ENCODE assay signal across 13 mouse cellular contexts in genomic region chr16:10527046-10527644, GRCm38 (mm10). TPM values are rescaled to one million over a fixed set of nuclear protein-coding genes. Genes with fewer than 3 reads are reported as not detected.
DNase-seq lines count a peak whose midpoint lies in the region; ATAC-seq and TF ChIP-seq lines count a peak whose summit lies in the region.
"Had no signal": no experiment of that assay in that cellular context is flagged by ENCODE, and none has a peak within 500 bp of the region (broad histone marks: within the 10 kb centered on the region; RNA-seq: fewer than 3 reads in every experiment).

No protein-coding gene starts in this region.

- no peak for TF ChIP-seq EP300 in stomach, postnatal 0 days (optimal IDR thresholded peaks at IDR 0.05)

- H3K4me3 ChIP-seq in forebrain, embryonic 13.5 days, result no peak overlapping the region
- H3K4me3 ChIP-seq in forebrain, embryonic 11.5 days (ENCODE audit: low read depth, low read length), result no peak overlapping the region
- no peak overlapping the region for H3K4me3 ChIP-seq in layer of hippocampus, adult 2 months
- no peak overlapping the region for H3K4me3 ChIP-seq in testis, adult 2 months (ENCODE audit: control insufficient read depth, low read depth, low read length)
- H3K4me3 ChIP-seq in stomach, postnatal 0 days (ENCODE audit: low read depth, low read length), result no peak overlapping the region
- H3K4me3 ChIP-seq: embryonic facial prominence, embryonic 15.5 days; heart, embryonic 10.5 days; liver, embryonic 15.5 days had no signal

- H3K27ac ChIP-seq in forebrain, embryonic 13.5 days, result no peak overlapping the region
- H3K27ac ChIP-seq in forebrain, embryonic 11.5 days (ENCODE audit: low read depth, low read length), result no peak overlapping the region
- H3K27ac ChIP-seq in layer of hippocampus, adult 2 months, result peak overlapping the region; percentile 20; the same call in 1 of the 2 replicates
- no peak overlapping the region for H3K27ac ChIP-seq in testis, adult 2 months (ENCODE audit: control insufficient read depth, insufficient read depth, low read depth, low read length)
- no peak overlapping the region for H3K27ac ChIP-seq in stomach, postnatal 0 days (replicated peaks)
- H3K27ac ChIP-seq: embryonic facial prominence, embryonic 15.5 days; heart, embryonic 10.5 days; liver, embryonic 15.5 days had no signal

- DNase-seq in forebrain, embryonic 11.5 days (ENCODE audit: low spot score), result no peak
- DNase-seq in layer of hippocampus, adult 2 months (ENCODE audit: low spot score in 2 of 2), result no peak
- no peak for DNase-seq in layer of hippocampus, postnatal 25 days (ENCODE audit: extremely low spot score in 1 of 2, low spot score in 1 of 2)
- no peak for DNase-seq in testis, postnatal 14 days (ENCODE audit: low spot score)
- no peak for DNase-seq in stomach, postnatal 0 days (ENCODE audit: low spot score)
- DNase-seq in spleen, postnatal 14 days (ENCODE audit: low spot score in 2 of 2), result no peak
- DNase-seq: adrenal gland, postnatal 14 days; kidney, postnatal 10 days had no signal

- H3K4me1 ChIP-seq in forebrain, embryonic 13.5 days, result no peaks in the 10 kb centered on the region
- H3K4me1 ChIP-seq in forebrain, embryonic 11.5 days (replicated peaks; ENCODE audit: control insufficient read depth, insufficient read depth, low read length), result no peaks in the 10 kb centered on the region
- H3K4me1 ChIP-seq in testis, adult 2 months (ENCODE audit: control insufficient read depth, insufficient read depth, low read length), result peaks cover 9% of the 10 kb centered on the region
- H3K4me1 ChIP-seq in stomach, postnatal 0 days (replicated peaks; ENCODE audit: control insufficient read depth, insufficient read depth), result no peaks in the 10 kb centered on the region
- H3K4me1 ChIP-seq: embryonic facial prominence, embryonic 15.5 days had no signal

- ATAC-seq in forebrain, embryonic 13.5 days, result peak; percentile 48; the same call in 1 of the 2 replicates
- no peak for ATAC-seq in forebrain, embryonic 11.5 days (replicated peaks; ENCODE audit: low FRiP score)
- ATAC-seq in stomach, postnatal 0 days (ENCODE audit: low FRiP score, low TSS enrichment), result no peak

- H3K36me3 ChIP-seq in forebrain, embryonic 13.5 days (ENCODE audit: poor library complexity, severe bottlenecking), result peaks cover 17% of the 10 kb centered on the region
- H3K36me3 ChIP-seq in forebrain, embryonic 11.5 days (ENCODE audit: control insufficient read depth, insufficient read depth, low read length), result no peaks in the 10 kb centered on the region
- H3K36me3 ChIP-seq in testis, adult 2 months (ENCODE audit: control insufficient read depth, insufficient read depth, low read length), result no peaks in the 10 kb centered on the region
- peaks cover 7% of the 10 kb centered on the region; the same call in 1 of the 2 replicates for H3K36me3 ChIP-seq in stomach, postnatal 0 days (ENCODE audit: control insufficient read depth, insufficient read depth, low read length)
- H3K36me3 ChIP-seq: liver, embryonic 15.5 days had no signal

- H3K9me3 ChIP-seq in forebrain, embryonic 13.5 days (replicated peaks), result no peaks in the 10 kb centered on the region
- no peaks in the 10 kb centered on the region for H3K9me3 ChIP-seq in forebrain, embryonic 11.5 days (ENCODE audit: control insufficient read depth, low read length)
- no peaks in the 10 kb centered on the region for H3K9me3 ChIP-seq in stomach, postnatal 0 days (ENCODE audit: control insufficient read depth, low read length)
- H3K9me3 ChIP-seq: embryonic facial prominence, embryonic 15.5 days; heart, embryonic 10.5 days; liver, embryonic 15.5 days had no signal

- H3K9ac ChIP-seq in forebrain, embryonic 13.5 days, result peak overlapping the region; percentile 26; the same call in 1 of the 2 replicates
- H3K9ac ChIP-seq in forebrain, embryonic 11.5 days (ENCODE audit: low read length), result no peak overlapping the region
- H3K9ac ChIP-seq in stomach, postnatal 0 days (ENCODE audit: low read length), result no peak overlapping the region
- H3K9ac ChIP-seq: embryonic facial prominence, embryonic 15.5 days; liver, embryonic 15.5 days had no signal

- H3K4me2 ChIP-seq in forebrain, embryonic 13.5 days, result no peak overlapping the region
- H3K4me2 ChIP-seq in forebrain, embryonic 11.5 days (ENCODE audit: low read depth, low read length, severe bottlenecking), result no peak overlapping the region
- H3K4me2 ChIP-seq in stomach, postnatal 0 days (replicated peaks; ENCODE audit: low read depth), result no peak overlapping the region
- H3K4me2 ChIP-seq: embryonic facial prominence, embryonic 15.5 days; liver, embryonic 15.5 days had no signal

- 75% methylated on average over 6 of the region's 6 CpGs for WGBS in forebrain, embryonic 13.5 days
- WGBS in forebrain, embryonic 11.5 days, result 84% methylated on average over 6 of the region's 6 CpGs
- WGBS in stomach, postnatal 0 days, result 75% methylated on average over 6 of the region's 6 CpGs

- no peaks in the 10 kb centered on the region for H3K27me3 ChIP-seq in forebrain, embryonic 13.5 days
- H3K27me3 ChIP-seq in forebrain, embryonic 11.5 days (ENCODE audit: control insufficient read depth, insufficient read depth, low read length), result no peaks in the 10 kb centered on the region
- no peaks in the 10 kb centered on the region for H3K27me3 ChIP-seq in testis, adult 2 months (ENCODE audit: control insufficient read depth, insufficient read depth, low read length)
- no peaks in the 10 kb centered on the region for H3K27me3 ChIP-seq in stomach, postnatal 0 days (ENCODE audit: control insufficient read depth, insufficient read depth, low read length)
- H3K27me3 ChIP-seq: embryonic facial prominence, embryonic 15.5 days; liver, embryonic 15.5 days had no signal

- no peak for TF ChIP-seq POLR2A in testis, adult 2 months (IDR thresholded peaks at IDR 0.05; ENCODE audit: control insufficient read depth, low read depth, low read length)

- peak; percentile 66 for TF ChIP-seq CTCF in layer of hippocampus, adult 2 months (conservative IDR thresholded peaks at IDR 0.05)
- 0 out of 2 replicates have a peak, but pooled peaks have one; percentile 18 for TF ChIP-seq CTCF in testis, adult 2 months (IDR thresholded peaks at IDR 0.05; ENCODE audit: control insufficient read depth, insufficient read depth, insufficient replicate concordance, low read depth, low read length)
- TF ChIP-seq CTCF in stomach, postnatal 0 days (IDR thresholded peaks at IDR 0.05; ENCODE audit: low read depth), result peak; percentile 33

RNA-seq across cellular contexts. Expression of gene Dexi, which starts 15.7 kb away (rescaled TPM):
- polyA plus RNA-seq in forebrain, embryonic 13.5 days (2015; fragmentation: Nextera tagmentation; extraction: Ambion mirVana), result 15.0 and 17.3 TPM in 2 replicates
- 23.5 and 25.9 TPM in 2 replicates for polyA plus RNA-seq in forebrain, embryonic 11.5 days (2014; fragmentation: Nextera tagmentation; extraction: Ambion mirVana)
- 10 to 100 TPM; 61.8 to 63.1 TPM for total RNA-seq in layer of hippocampus, adult 2 months (2021)
- 10 to 100 TPM; 57.1 to 58.3 TPM for total RNA-seq in layer of hippocampus, postnatal 25 days (2021)
- 16.4 and 17.7 TPM in 2 replicates for polyA plus RNA-seq in testis, adult 2 months (2012; rRNA removed)
- polyA plus RNA-seq in stomach, postnatal 0 days (2015; fragmentation: Nextera tagmentation; extraction: Ambion mirVana), result 23.5 and 24.3 TPM in 2 replicates

RNA-seq across cellular contexts. Expression of gene Clec16a, which starts 18.0 kb away (rescaled TPM):
- polyA plus RNA-seq in forebrain, embryonic 13.5 days (2015; fragmentation: Nextera tagmentation; extraction: Ambion mirVana), result 54.3 and 61.7 TPM in 2 replicates
- polyA plus RNA-seq in forebrain, embryonic 11.5 days (2014; fragmentation: Nextera tagmentation; extraction: Ambion mirVana), result 44.6 and 46.3 TPM in 2 replicates
- 100 to 1,000 TPM in 1 of 2 experiments, 10 to 100 TPM in 1; 98.8 to 105 TPM for total RNA-seq in layer of hippocampus, adult 2 months (2021)
- 10 to 100 TPM; 97.5 to 98.9 TPM for total RNA-seq in layer of hippocampus, postnatal 25 days (2021)
- 30.6 and 30.8 TPM in 2 replicates for polyA plus RNA-seq in testis, adult 2 months (2012; rRNA removed)
- polyA plus RNA-seq in stomach, postnatal 0 days (2015; fragmentation: Nextera tagmentation; extraction: Ambion mirVana), result 28.1 and 28.8 TPM in 2 replicates

RNA-seq across cellular contexts. Expression of gene Ciita, which starts 47.3 kb away (rescaled TPM):
- 0.29 and 0.40 TPM in 2 replicates for polyA plus RNA-seq in forebrain, embryonic 13.5 days (2015; fragmentation: Nextera tagmentation; extraction: Ambion mirVana)
- polyA plus RNA-seq in forebrain, embryonic 11.5 days (2014; fragmentation: Nextera tagmentation; extraction: Ambion mirVana), result 0.35 and 0.63 TPM in 2 replicates
- under 1 TPM in 1 of 2 experiments, not detected in 1; 0.27 TPM for total RNA-seq in layer of hippocampus, adult 2 months (2021)
- not detected for total RNA-seq in layer of hippocampus, postnatal 25 days (2021)
- 0.07 and 0.22 TPM in 2 replicates for polyA plus RNA-seq in testis, adult 2 months (2012; rRNA removed)
- 0.16 and 0.18 TPM in 2 replicates for polyA plus RNA-seq in stomach, postnatal 0 days (2015; fragmentation: Nextera tagmentation; extraction: Ambion mirVana)
